Mouse (Mus musculus): ENCODE data around the gene Slc11a1. TPM values are rescaled to one million over a fixed set of nuclear protein-coding genes. Genes with fewer than 3 reads are reported as not detected.
"Not testable (repeated sequence)": the region's sequence is repeated elsewhere in the genome, so short reads cannot be mapped to it uniquely, and the experiment has no call there.

Gene Slc11a1
- total RNA-seq (2012; rRNA removed) (0.26 TPM in 1 of 2 replicates, not detected in the other), polyA plus RNA-seq (2012; ENCODE audit: insufficient read depth in 1 of 2, insufficient read length in 2 of 2, low read depth in 1 of 2, low replicate concordance in 2 of 2, missing spikeins in 1 of 2) (under 1 TPM in 1 of 2 experiments, not detected in 1; 0.11 TPM)

- Histone ChIP-seq H3K27me3 (ENCODE audit: control insufficient read depth in 1 of 2, insufficient read depth in 2 of 2, low read length in 2 of 2) (no peaks in the 10 kb centered on the region; a peak in 1 of 4 replicates), H3K9me3 (replicated peaks; ENCODE audit: insufficient read depth, low read length) (no peaks in the 10 kb centered on the region), H3K4me3 (ENCODE audit: control insufficient read depth in 1 of 2, insufficient read depth in 1 of 2, low read depth in 2 of 2, low read length in 2 of 2) (no peak within 1 kb of the TSS), H3K9ac (ENCODE audit: control insufficient read depth, low read depth, low read length, poor library complexity, severe bottlenecking) (no peak within 1 kb of the TSS), H3K79me2 (ENCODE audit: control insufficient read depth, insufficient read depth, low read length, poor library complexity) (no peaks in the 10 kb centered on the region), H3K27ac (ENCODE audit: control insufficient read depth, low read depth, low read length) (no peak within 1 kb of the TSS), H3K36me3 (ENCODE audit: control insufficient read depth in 1 of 2, insufficient read depth in 2 of 2, low read length in 2 of 2) (no peaks in the 10 kb centered on the region; a peak in 1 of 4 replicates), H3K4me1 (ENCODE audit: control insufficient read depth in 1 of 2, insufficient read depth in 2 of 2, low read length in 2 of 2) (peaks cover 0 to 9% of the 10 kb centered on the region in 2 experiments; a peak in 3 of 4 replicates)
- DNase-seq (ENCODE audit: low read depth, low spot score), result no peak
- no peak for TF ChIP-seq EP300 (IDR thresholded peaks at IDR 0.05; ENCODE audit: low read depth in 1 of 2, low read length in 2 of 2)
These were observed at the start of gene Slc11a1 for GRCm38 (mm10) chr1:74374980-74375379. Slc11a1 (plus strand) TSS chr1:74375195.

- not testable (repeated sequence) for H3K27ac ChIP-seq (ENCODE audit: control insufficient read depth, low read depth, low read length); H3K27me3 ChIP-seq (ENCODE audit: control insufficient read depth in 1 of 2, insufficient read depth in 2 of 2, low read length in 2 of 2); H3K4me3 ChIP-seq (ENCODE audit: control insufficient read depth in 1 of 2, insufficient read depth in 1 of 2, low read depth in 2 of 2, low read length in 2 of 2); DNase-seq (ENCODE audit: low read depth, low spot score); H3K9ac ChIP-seq (ENCODE audit: control insufficient read depth, low read depth, low read length, poor library complexity, severe bottlenecking); H3K79me2 ChIP-seq (ENCODE audit: control insufficient read depth, insufficient read depth, low read length, poor library complexity); H3K9me3 ChIP-seq (replicated peaks; ENCODE audit: insufficient read depth, low read length)
- Histone ChIP-seq H3K4me1 (ENCODE audit: control insufficient read depth in 1 of 2, insufficient read depth in 2 of 2, low read length in 2 of 2) (peaks cover 7 to 20% of the 10 kb centered on the region in 2 experiments), H3K36me3 (ENCODE audit: control insufficient read depth in 1 of 2, insufficient read depth in 2 of 2, low read length in 2 of 2) (peaks cover 0 to 12% of the 10 kb centered on the region in 2 experiments; a peak in 2 of 4 replicates)
- TF ChIP-seq SMC3 (IDR thresholded peaks at IDR 0.05; ENCODE audit: low read depth, low read length) (peak; percentile 40), CTCF (IDR thresholded peaks at IDR 0.05 in 2 of 3, conservative IDR thresholded peaks at IDR 0.05 in 1 of 3; ENCODE audit: control insufficient read depth in 1 of 3, insufficient read depth in 1 of 3, low read depth in 2 of 3, low read length in 3 of 3, poor library complexity in 1 of 3, severe bottlenecking in 1 of 3) (peak; percentile 4 to 42 (median 40); a peak in 4 of 6 replicates)
These were observed 48.1 kb upstream of the Slc11a1 start for GRCm38 (mm10) chr1:74326916-74327315.

- Histone ChIP-seq H3K4me1 (ENCODE audit: control insufficient read depth in 1 of 2, insufficient read depth in 2 of 2, low read length in 2 of 2) (peaks cover 10 to 25% of the 10 kb centered on the region in 2 experiments), H3K27me3 (ENCODE audit: control insufficient read depth in 1 of 2, insufficient read depth in 2 of 2, low read length in 2 of 2) (no peaks in the 10 kb centered on the region), H3K27ac (ENCODE audit: control insufficient read depth, low read depth, low read length) (no peak overlapping the region), H3K4me3 (ENCODE audit: control insufficient read depth in 1 of 2, insufficient read depth in 1 of 2, low read depth in 2 of 2, low read length in 2 of 2) (no peak overlapping the region), H3K36me3 (ENCODE audit: control insufficient read depth in 1 of 2, insufficient read depth in 2 of 2, low read length in 2 of 2) (peaks cover 0 to 13% of the 10 kb centered on the region in 2 experiments; a peak in 2 of 4 replicates), H3K9me3 (replicated peaks; ENCODE audit: insufficient read depth, low read length) (no peaks in the 10 kb centered on the region), H3K9ac (ENCODE audit: control insufficient read depth, low read depth, low read length, poor library complexity, severe bottlenecking) (no peak overlapping the region), H3K79me2 (ENCODE audit: control insufficient read depth, insufficient read depth, low read length, poor library complexity) (no peaks in the 10 kb centered on the region)
- TF ChIP-seq SIN3A (IDR thresholded peaks at IDR 0.05; ENCODE audit: low read length) (no peak), NRF1 (IDR thresholded peaks at IDR 0.05; ENCODE audit: insufficient read depth, low read depth, low read length, poor library complexity, severe bottlenecking) (no peak), POLR2AphosphoS5 (IDR thresholded peaks at IDR 0.05; ENCODE audit: borderline replicate concordance, low read depth, low read length) (no peak), RCOR1 (IDR thresholded peaks at IDR 0.05; ENCODE audit: low read depth, low read length) (no peak), E2F4 (IDR thresholded peaks at IDR 0.05; ENCODE audit: borderline replicate concordance, low read depth, low read length) (no peak), MAX (IDR thresholded peaks at IDR 0.05; ENCODE audit: low read length) (no peak), MYB (IDR thresholded peaks at IDR 0.05; ENCODE audit: low read depth, low read length) (no peak)
- peak; percentile 19 for DNase-seq (ENCODE audit: low read depth, low spot score)
These were observed 45.0 kb upstream of the Slc11a1 start for GRCm38 (mm10) chr1:74329899-74330431.
